In the genomic region with DNA sequence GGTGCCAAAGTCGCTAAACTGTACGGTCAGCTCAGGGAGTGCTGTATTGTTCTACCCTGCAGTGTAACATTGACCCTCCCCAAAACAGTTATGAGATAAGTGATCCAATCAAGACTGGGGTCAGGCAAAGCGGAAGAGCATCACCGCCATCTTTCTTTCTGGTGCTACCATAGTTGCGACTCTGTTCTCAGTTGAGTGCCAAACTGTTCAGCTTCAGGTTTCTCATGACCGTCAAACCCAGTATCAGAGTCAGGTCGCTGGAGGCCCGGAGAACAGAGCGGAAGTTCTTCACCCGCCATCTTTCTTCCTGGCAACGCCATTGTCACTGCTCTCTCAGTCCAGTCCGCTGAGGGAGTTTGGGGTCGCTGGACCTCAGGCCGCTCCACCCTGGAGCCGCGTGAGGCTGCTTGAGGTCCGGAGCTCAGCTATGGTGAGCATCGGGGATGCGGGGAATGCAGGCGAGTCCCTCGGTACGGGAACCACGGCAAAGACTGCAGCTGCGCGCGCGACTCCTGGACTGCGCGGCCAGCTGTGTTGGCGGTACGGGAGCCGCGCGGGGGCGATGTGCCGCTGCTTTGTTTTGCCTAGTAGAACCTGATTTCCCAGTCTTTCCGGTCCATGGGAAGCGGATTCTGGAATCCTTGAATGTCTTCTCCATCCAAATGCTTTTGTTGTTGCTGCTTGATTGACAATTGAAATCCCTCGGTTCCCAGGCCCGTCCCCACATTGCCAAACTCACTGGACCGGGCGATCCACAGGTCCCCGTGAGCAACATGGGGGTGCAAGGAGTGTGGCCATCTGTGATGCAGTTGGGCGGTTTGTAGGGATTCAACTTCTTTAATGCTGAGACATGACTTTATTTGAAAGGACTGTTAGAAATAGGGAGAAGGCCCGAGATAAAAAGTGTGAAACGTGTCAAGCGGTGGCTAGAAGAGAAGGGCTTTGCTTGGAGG, we compare ENCODE assay signal across 8 mouse cellular contexts. TPM values are rescaled to one million over a fixed set of nuclear protein-coding genes. Genes with fewer than 3 reads are reported as not detected.
DNase-seq lines count a peak whose midpoint lies in the region; ATAC-seq and TF ChIP-seq lines count a peak whose summit lies in the region.

A gene (plus strand): TSS at position 300 of the 953 bp plus-strand sequence.
A gene (plus strand): TSS at position 327 of the 953 bp plus-strand sequence.

- WGBS in heart, embryonic 10.5 days: 7% methylated on average over 47 of the region's 47 CpGs
- 5% methylated on average over 47 of the region's 47 CpGs for WGBS in kidney, embryonic 15.5 days

- H3K4me3 ChIP-seq in heart, embryonic 10.5 days: peak within 1 kb of the TSS; percentile 90
- peak within 1 kb of the TSS; percentile 73 for H3K4me3 ChIP-seq in kidney, embryonic 15.5 days (replicated peaks)
- H3K4me3 ChIP-seq in myocyte: peak within 1 kb of the TSS; percentile 54

- no peaks in the 10 kb centered on the region for H3K4me1 ChIP-seq in heart, embryonic 10.5 days
- H3K4me1 ChIP-seq in kidney, embryonic 15.5 days: no peaks in the 10 kb centered on the region

- peak; percentile 61 for TF ChIP-seq POLR2A in myocyte (IDR thresholded peaks at IDR 0.05; ENCODE audit: insufficient read length, low read depth)

- H3K9ac ChIP-seq in kidney, embryonic 15.5 days: peak within 1 kb of the TSS; percentile 69

- peaks cover 2% of the 10 kb centered on the region; the same call in 1 of the 2 replicates for H3K36me3 ChIP-seq in heart, embryonic 10.5 days
- peaks cover 3% of the 10 kb centered on the region for H3K36me3 ChIP-seq in kidney, embryonic 15.5 days
- no peaks in the 10 kb centered on the region for H3K36me3 ChIP-seq in myocyte (ENCODE audit: control insufficient read depth, insufficient read depth)
- H3K36me3 ChIP-seq in splenic B cell, adult 2 months (ENCODE audit: control insufficient read depth, insufficient read depth, low read length, poor library complexity, severe bottlenecking): no peaks in the 10 kb centered on the region

- H3ac ChIP-seq in myocyte (ENCODE audit: control insufficient read depth, insufficient read length): no peak within 1 kb of the TSS

- H3K79me2 ChIP-seq in myocyte (ENCODE audit: control insufficient read depth, insufficient read depth): no peaks in the 10 kb centered on the region

- no peaks in the 10 kb centered on the region for H3K27me3 ChIP-seq in heart, embryonic 10.5 days (ENCODE audit: insufficient read depth, poor library complexity, severe bottlenecking)
- no peaks in the 10 kb centered on the region for H3K27me3 ChIP-seq in kidney, embryonic 15.5 days
- H3K27me3 ChIP-seq in myocyte (ENCODE audit: control insufficient read depth, insufficient read depth, insufficient read length): no peaks in the 10 kb centered on the region
- H3K27me3 ChIP-seq in splenic B cell, adult 2 months (ENCODE audit: control insufficient read depth, insufficient read depth, low read length, poor library complexity, severe bottlenecking): no peaks in the 10 kb centered on the region

- peak within 1 kb of the TSS; percentile 63 for H3K4me2 ChIP-seq in kidney, embryonic 15.5 days
- peak within 1 kb of the TSS; percentile 74 for H3K4me2 ChIP-seq in myocyte (ENCODE audit: low read depth)

- peak within 1 kb of the TSS; percentile 99 for H3K27ac ChIP-seq in heart, embryonic 10.5 days
- H3K27ac ChIP-seq in kidney, embryonic 15.5 days: peak within 1 kb of the TSS; percentile 98

- H3K9me3 ChIP-seq in heart, embryonic 10.5 days: no peaks in the 10 kb centered on the region; the same call in 1 of the 2 replicates
- no peaks in the 10 kb centered on the region for H3K9me3 ChIP-seq in kidney, embryonic 15.5 days (replicated peaks)

- DNase-seq in B cell, adult 2 months: peak; percentile 82 to 85
- peak; percentile 98 for DNase-seq in brain, adult 2 months (ENCODE audit: low read depth, low spot score)
- DNase-seq in heart, embryonic 10.5 days (ENCODE audit: low spot score): peak; percentile 93
- peak; percentile 81 for DNase-seq in liver
- peak; percentile 81 for DNase-seq in splenic B cell, adult 2 months (ENCODE audit: low read depth, low spot score)

- ATAC-seq in erythroblast, adult 5-6 weeks (replicated peaks; ENCODE audit: low FRiP score, poor library complexity, severe bottlenecking): peak; percentile 96
- peak; percentile 96 for ATAC-seq in kidney, embryonic 15.5 days (replicated peaks; ENCODE audit: low FRiP score)

TF ChIP-seq in myocyte, 11 proteins besides CTCF, POLR2A, EP300 and RAD21:
- TF ChIP-seq USF1 (IDR thresholded peaks at IDR 0.05; ENCODE audit: low read depth) (no peak), MYOG (IDR thresholded peaks at IDR 0.05; ENCODE audit: control insufficient read depth in 1 of 3, insufficient read depth in 1 of 3, insufficient read length in 2 of 3, low read depth in 2 of 3) (peak in 2 of 3 experiments; percentile 72 to 73), MAX (IDR thresholded peaks at IDR 0.05; ENCODE audit: low read depth) (no peak), E2F4 (IDR thresholded peaks at IDR 0.05; ENCODE audit: insufficient read depth) (no peak), REST (IDR thresholded peaks at IDR 0.05; ENCODE audit: insufficient read depth, insufficient read length) (no peak), POLR2AphosphoS2 (IDR thresholded peaks at IDR 0.05; ENCODE audit: insufficient read length, low read depth) (peak; percentile 20), MYOD1 (IDR thresholded peaks at IDR 0.05; ENCODE audit: control insufficient read depth in 1 of 3, insufficient read length in 2 of 3, low read depth in 2 of 3) (peak in 2 of 3 experiments; percentile 29 to 53), TCF3 (IDR thresholded peaks at IDR 0.05; ENCODE audit: insufficient read length, low read depth) (no peak), CEBPB (IDR thresholded peaks at IDR 0.05; ENCODE audit: insufficient read depth, poor library complexity, severe bottlenecking) (no peak)
TF ChIP-seq in myocyte: peak in this region for 3.

RNA-seq across cellular contexts. Expression of the first gene that starts in this region (rescaled TPM):
- 2.1 TPM in 1 of 2 replicates, not detected in the other for total RNA-seq in erythroblast, adult 5-6 weeks (2015; ENCODE audit: low replicate concordance)
- total RNA-seq in erythroblast, adult 5-6 weeks (2017; ENCODE audit: low replicate concordance): 2.0 and 3.3 TPM in 2 replicates
- polyA plus RNA-seq in heart, embryonic 10.5 days (2016; fragmentation: Nextera tagmentation; extraction: Ambion mirVana): 2.5 and 3.6 TPM in 2 replicates
- 6.8 and 7.3 TPM in 2 replicates for polyA plus RNA-seq in kidney, embryonic 15.5 days (2015; fragmentation: Nextera tagmentation; extraction: Ambion mirVana)
- polyA plus RNA-seq in myocyte (2012; fragmentation: generic; extraction: Trizol): 0.55 TPM

RNA-seq across cellular contexts. Expression of the second gene that starts in this region (rescaled TPM):
- 9.2 and 10.4 TPM in 2 replicates for total RNA-seq in erythroblast, adult 5-6 weeks (2015; ENCODE audit: low replicate concordance)
- 5.5 and 6.8 TPM in 2 replicates for total RNA-seq in erythroblast, adult 5-6 weeks (2017; ENCODE audit: low replicate concordance)
- polyA plus RNA-seq in heart, embryonic 10.5 days (2016; fragmentation: Nextera tagmentation; extraction: Ambion mirVana): 29.4 and 31.3 TPM in 2 replicates
- 24.8 and 26.1 TPM in 2 replicates for polyA plus RNA-seq in kidney, embryonic 15.5 days (2015; fragmentation: Nextera tagmentation; extraction: Ambion mirVana)
- 6.2 TPM for polyA plus RNA-seq in myocyte (2012; fragmentation: generic; extraction: Trizol)

Comparison
In these comparisons a context has a peak if more than half of its experiments do, and no peak if none do; other contexts are left out.
1. Peak in every context shown above with its lines: DNase-seq, ATAC-seq, H3K4me3 ChIP-seq and H3K27ac ChIP-seq.